Mouse (Mus musculus) liver, embryonic 16.5 days (tissue): ENCODE measurements around the gene Gm3526. TPM values are rescaled to one million over a fixed set of nuclear protein-coding genes. Genes with fewer than 3 reads are reported as not detected.
"Not testable (repeated sequence)": the region's sequence is repeated elsewhere in the genome, so short reads cannot be mapped to it uniquely, and the experiment has no call there.

ENCODE experiments used
- ATAC-seq: fragments of 200-750 bp; cut with Nextera tagmentation; 2 replicates; pipeline ENCODE4 v1.8.0; 2017; ENCODE audit warnings: low read depth, mild to moderate bottlenecking, moderate number of reproducible peaks, moderate library complexity
- H3K27ac ChIP-seq: fragments of 300-500 bp; sonication (generic); 2 replicates; pipeline ENCODE4 v1.5.1; 2014; ENCODE audit warnings: mild to moderate bottlenecking, low read length
- H3K27me3 ChIP-seq: fragments of 300-500 bp; sonication (generic); 2 replicates; pipeline ENCODE4 v1.6.1; 2014; ENCODE audit warnings: low read depth, low read length, mixed read lengths; ENCODE audit not compliant: control insufficient read depth, insufficient read depth
- H3K36me3 ChIP-seq: fragments of 300-500 bp; sonication (generic); 2 replicates; pipeline ENCODE4 v1.6.1; 2014; ENCODE audit warnings: mild to moderate bottlenecking; ENCODE audit not compliant: control insufficient read depth, insufficient read depth
- H3K4me1 ChIP-seq: fragments of 300-500 bp; sonication (generic); 2 replicates; pipeline ENCODE4 v1.6.1; 2014; ENCODE audit warnings: low read depth, low read length, mixed read lengths; ENCODE audit not compliant: control insufficient read depth
- H3K4me2 ChIP-seq: fragments of 300-500 bp; sonication (generic); 2 replicates; pipeline ENCODE4 v1.6.1; 2014; ENCODE audit warnings: low read depth, low read length, mixed read lengths
- H3K4me3 ChIP-seq: fragments of 300-500 bp; sonication (generic); 2 replicates; pipeline ENCODE4 v1.5.1; 2014; ENCODE audit warnings: low read depth, mild to moderate bottlenecking, low read length
- H3K9ac ChIP-seq: fragments of 300-500 bp; sonication (generic); 2 replicates; pipeline ENCODE4 v1.6.1; 2014; ENCODE audit warnings: low read depth, low read length
- H3K9me3 ChIP-seq: fragments of 300-500 bp; sonication (generic); replicated peaks from 2 replicates; pipeline ENCODE4 v1.6.1; 2016; ENCODE audit warnings: low read length; ENCODE audit not compliant: control insufficient read depth
- WGBS: fragments of 180-500 bp; shearing (Covaris S2); extraction: QIAGEN DNeasy Blood & Tissue Kit; methylation state at CpG from one replicate; pipeline ENCODE4 v1.1.7; 2014; ENCODE audit not compliant: insufficient replicate concordance; 5-methylcytosine and 5-hydroxymethylcytosine counted together
- polyA plus RNA-seq: library from polyadenylated mRNA; unstranded; fragments of >200 nt; fragmentation: Nextera tagmentation; extraction: Ambion mirVana; gene quantifications from 2 replicates; pipeline ENCODE4 v1.2.1, GENCODE M21; 2015

Gene Gm3526
- polyA plus RNA-seq = not detected in 2 replicates

DNA sequence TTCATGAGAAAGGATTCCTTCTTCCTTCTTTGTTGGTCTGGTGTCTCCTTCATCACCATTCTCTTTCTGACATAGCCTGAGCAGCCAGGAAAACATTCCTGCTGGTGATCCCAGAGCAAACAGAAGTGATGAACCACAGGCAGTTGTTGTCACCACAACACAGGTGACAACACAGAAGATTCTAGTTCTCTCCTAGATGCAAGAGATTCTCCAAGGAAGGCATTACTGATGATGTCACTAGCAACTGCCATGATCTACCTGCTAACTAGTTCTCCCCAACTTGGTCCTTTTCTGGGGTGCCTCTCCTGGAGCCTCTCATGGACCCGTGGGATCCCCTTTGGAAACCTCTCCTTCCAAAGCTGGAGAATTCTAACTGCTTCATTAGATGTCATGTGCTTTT lies at the start of gene Gm3526:
TSS of gene Gm3526 (minus strand) at position 101 of the 400 bp plus-strand sequence.
- H3K27ac ChIP-seq = not testable (repeated sequence)

More for the DNA sequence above, at the start of gene Gm3526:
- H3K4me3 ChIP-seq, H3K9me3 ChIP-seq, H3K9ac ChIP-seq, H3K4me2 ChIP-seq, H3K4me1 ChIP-seq, H3K36me3 ChIP-seq, H3K27me3 ChIP-seq, ATAC-seq: not testable (repeated sequence)
- no CpG with 5 or more reads among the region's 1 CpGs for WGBS

Other genes starting within 250 kb of the Gm3526 start
- gene Gm3298, start 244.7 kb downstream of the Gm3526 start, polyA plus RNA-seq = not detected in 2 replicates
- not detected in 2 replicates for gene 4930555G01Rik, start 210.0 kb downstream of the Gm3526 start, polyA plus RNA-seq
- not detected in 2 replicates for gene Gm8281, start 189.5 kb downstream of the Gm3526 start, polyA plus RNA-seq
- gene Gm8279, start 129.1 kb downstream of the Gm3526 start, polyA plus RNA-seq = not detected in 2 replicates
- gene Gm3317, start 96.0 kb downstream of the Gm3526 start, polyA plus RNA-seq = not detected in 2 replicates
- not detected in 2 replicates for gene Gm8271, start 74.8 kb downstream of the Gm3526 start, polyA plus RNA-seq
- gene Gm3542, start 74.3 kb upstream of the Gm3526 start, polyA plus RNA-seq = not detected in 2 replicates
- not detected in 2 replicates for gene Gm3500, start 128.5 kb upstream of the Gm3526 start, polyA plus RNA-seq
- gene Gm3194, start 194.9 kb upstream of the Gm3526 start, polyA plus RNA-seq = not detected in 2 replicates
- gene Gm8246, start 217.2 kb upstream of the Gm3526 start, polyA plus RNA-seq = not detected in 2 replicates
- gene Gm3187, start 223.6 kb upstream of the Gm3526 start, polyA plus RNA-seq = not detected in 2 replicates
- not detected in 2 replicates for gene Gm3488, start 241.1 kb upstream of the Gm3526 start, polyA plus RNA-seq